Mouse (Mus musculus): ENCODE results near the gene Gm5431. TPM values are rescaled to one million over a fixed set of nuclear protein-coding genes. Genes with fewer than 3 reads are reported as not detected.
A peak's percentile ranks its signal among the peaks of the same experiment; 100 is the strongest.
"Not testable (repeated sequence)": the region's sequence is repeated elsewhere in the genome, so short reads cannot be mapped to it uniquely, and the experiment has no call there.

The Gm5431 gene
- 1 to 10 TPM in 2 of 4 experiments, under 1 TPM in 2; 0.47 to 1.2 (median 0.90) TPM for total RNA-seq (2022)

DNA sequence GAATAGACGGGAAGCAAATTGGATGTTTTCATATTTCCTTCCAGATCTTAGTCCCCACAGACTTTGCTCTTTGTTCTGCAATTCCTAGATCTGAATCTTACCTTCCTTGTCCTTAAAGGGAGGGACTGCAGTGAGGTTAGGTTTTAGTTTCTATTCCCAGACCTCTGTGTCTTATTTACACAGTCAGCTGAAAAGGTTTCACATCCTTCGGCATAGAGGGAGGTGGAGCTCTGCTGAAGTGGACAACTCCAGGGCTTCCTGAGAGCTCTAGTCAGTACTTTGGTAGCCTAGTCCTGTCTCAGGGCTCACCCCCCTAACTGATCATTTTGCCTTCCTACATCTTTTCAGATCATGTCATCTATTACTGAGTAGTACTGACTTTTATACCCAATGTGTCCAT, at the start of gene Gm5431:
Gm5431 (minus strand) TSS at position 194 of the 400 bp plus-strand sequence.
- peak; percentile 41 for DNase-seq (ENCODE audit: low spot score)

DNA sequence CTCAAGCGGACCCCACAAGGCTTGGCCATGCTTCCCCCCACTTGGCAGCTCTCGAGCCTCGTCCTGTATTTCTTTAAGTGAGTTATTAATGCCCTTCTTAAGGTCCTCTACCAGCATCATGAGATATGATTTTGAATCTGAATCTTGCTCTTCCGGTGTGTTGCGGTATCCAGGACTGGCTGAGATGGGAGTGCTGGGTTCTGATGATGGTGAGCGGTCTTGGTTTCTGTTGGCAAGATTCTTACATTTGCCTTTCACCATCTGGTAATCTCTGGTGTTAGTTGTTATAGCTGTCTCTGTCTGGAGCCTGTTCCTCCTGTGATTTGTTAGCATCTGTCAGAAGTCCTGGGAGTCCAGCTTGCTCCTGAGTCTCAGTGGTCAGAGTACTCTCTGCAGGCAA, 44.1 kb upstream of the Gm5431 start, which contains the start of gene Psme2b:
Psme2b (minus strand) TSS at position 101 of the 400 bp plus-strand sequence.
- not testable (repeated sequence) for DNase-seq (ENCODE audit: low spot score)

DNA sequence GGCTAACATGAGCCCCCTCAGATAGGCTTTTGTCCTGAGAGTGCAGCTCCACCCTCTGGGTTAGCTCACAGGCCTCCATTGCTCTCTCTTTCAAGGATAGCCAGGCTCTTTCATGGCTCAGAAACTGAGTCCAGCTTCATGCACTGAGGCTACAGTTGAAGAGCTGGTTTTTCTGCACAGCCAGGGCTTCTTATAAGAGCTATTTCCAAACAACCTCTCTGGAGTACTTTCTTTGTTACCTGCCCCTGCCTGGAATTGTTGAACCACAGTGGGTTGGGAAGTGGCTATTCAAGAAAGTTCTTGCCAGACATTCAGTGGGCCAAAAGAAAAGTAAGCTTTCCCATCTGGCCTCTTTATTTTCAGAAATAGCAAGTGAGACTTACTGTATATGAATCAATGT, 37.3 kb upstream of the Gm5431 start:
- not testable (repeated sequence) for DNase-seq (ENCODE audit: low spot score)

DNA sequence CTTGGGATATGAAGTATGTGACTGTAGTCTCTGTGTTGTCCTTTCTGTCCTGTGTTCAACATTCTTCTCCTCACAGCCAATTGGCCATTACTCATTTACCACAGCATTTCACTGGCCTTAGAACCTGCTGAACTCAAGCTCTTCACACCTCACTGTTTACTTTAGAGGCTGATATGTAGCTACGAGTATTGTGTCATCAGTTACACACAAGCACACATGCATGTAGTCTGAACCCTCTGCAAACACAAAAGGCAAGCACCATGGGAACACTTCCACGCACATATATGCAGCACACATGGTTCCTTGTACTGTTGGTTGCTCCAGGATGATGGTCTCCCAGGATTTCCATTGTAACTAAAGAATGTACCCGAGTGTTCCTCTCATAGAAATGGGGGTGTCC, 33.3 kb upstream of the Gm5431 start:
- not testable (repeated sequence) for DNase-seq (ENCODE audit: low spot score)

DNA sequence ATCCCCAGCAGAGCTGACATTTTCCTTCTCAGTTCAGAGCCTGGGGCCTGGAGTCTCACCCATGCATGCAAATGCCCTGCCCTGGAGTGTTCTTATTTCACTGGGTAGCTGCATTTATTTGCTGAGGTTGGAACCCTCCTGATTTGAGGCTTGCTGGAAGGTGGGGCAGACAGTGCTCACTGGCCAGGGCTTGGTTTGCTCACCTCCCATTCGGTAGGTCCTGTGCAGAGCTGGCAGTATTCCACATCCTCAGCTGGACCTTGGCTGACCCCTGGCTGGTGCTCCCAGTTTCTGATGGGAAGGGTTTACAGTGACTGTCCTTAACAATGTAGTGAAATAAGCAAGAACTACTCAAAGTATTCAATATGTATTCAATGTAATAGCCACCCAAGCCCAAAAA, 31.9 kb upstream of the Gm5431 start:
- not testable (repeated sequence) for DNase-seq (ENCODE audit: low spot score)

DNA sequence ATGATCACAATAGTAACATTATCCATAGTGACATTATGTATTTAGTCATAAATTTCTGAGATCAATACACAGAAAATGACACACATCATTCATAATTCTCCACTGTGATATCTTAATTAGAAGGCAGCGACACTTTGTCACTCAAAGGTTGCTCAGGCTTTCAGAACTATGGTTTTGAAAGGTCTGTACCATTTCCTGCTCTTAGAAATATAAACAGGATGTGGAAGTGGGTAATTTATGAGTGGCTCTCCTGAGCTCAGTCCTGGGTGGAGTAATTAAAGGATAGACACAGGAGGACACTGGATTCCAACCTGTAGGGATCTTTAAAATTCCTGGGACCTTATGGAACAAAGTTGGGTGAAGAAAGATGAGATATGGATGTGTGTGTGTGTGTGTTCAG, 31.4 kb upstream of the Gm5431 start:
- not testable (repeated sequence) for DNase-seq (ENCODE audit: low spot score)

DNA sequence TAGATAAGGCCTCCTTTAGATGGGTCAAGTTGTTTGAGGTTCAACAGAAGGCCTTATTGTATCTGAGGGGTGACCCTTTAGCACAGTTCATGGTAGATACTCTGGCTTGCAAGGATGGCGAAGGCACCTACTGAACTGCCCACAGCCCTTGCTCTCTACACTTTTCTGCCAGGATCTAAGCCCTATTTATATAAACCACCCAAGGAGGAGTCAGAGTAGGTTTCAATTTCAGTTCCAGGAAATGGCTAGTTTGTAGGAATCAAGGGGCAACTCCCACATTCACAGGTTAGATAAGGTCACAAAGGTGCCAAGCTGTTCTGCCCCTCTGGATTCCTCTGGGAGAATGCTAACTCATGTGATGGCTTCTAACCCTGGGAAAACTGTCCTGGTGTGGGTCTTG, 26.1 kb upstream of the Gm5431 start:
- DNase-seq (ENCODE audit: low spot score), result not testable (repeated sequence)

DNA sequence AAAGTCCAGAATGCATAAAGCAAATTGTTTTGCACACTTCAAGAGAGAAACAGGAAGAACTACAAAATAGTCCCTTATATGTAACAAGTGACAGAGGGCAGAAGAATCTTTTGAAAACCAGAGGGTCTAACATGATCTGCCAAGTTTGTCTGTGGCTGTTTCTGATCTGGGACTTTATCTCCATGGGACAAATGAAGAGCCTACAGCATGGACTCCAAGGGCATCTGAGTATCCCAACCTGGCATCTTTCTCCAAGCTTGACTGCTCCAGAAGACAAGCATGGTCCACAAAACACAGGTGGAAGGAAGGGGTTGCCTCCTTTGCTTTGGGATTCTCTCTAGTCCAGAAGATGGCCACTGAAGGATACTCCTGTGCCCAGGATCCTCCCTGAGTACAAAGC, 24.4 kb upstream of the Gm5431 start:
- not testable (repeated sequence) for DNase-seq (ENCODE audit: low spot score)

DNA sequence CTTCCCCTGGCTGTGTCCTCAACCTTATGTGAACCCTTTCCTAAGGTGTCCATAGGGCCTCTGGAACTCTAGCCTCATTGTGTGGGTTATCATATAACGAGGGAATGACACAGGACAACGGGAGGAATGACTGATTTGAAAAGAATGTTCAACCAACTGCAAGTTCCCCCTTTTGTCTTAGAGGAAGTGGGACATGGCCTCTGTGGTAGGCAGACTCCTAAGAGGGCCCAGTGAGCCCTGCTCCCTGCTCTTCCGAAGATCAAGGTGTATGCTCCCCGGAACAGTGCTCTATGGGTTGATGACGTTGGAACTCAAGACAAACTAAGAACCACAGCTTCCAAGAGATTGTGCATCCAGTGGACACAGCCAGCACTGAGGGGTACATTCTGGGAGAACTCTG, 21.8 kb upstream of the Gm5431 start:
- not testable (repeated sequence) for DNase-seq (ENCODE audit: low spot score)

DNA sequence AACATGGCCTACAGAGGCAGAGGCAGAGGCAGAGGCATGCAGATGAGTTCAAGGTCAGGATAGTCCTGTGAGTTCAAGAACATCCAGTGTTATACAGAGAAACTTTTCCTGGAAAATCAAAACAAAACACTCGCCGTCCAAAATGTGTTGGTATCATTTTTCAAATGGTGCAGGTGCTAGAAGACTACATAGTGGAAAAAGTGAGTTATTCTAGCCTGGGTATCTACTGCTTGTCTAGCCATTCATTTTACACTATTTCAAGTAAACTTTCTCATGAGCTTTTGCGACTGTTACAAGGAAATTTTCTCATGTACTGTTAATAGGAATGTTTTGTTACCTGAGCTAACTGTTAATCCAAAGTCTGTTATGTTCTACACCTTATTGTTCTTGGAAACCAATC, 16.4 kb upstream of the Gm5431 start:
- DNase-seq (ENCODE audit: low spot score), result no peak

DNA sequence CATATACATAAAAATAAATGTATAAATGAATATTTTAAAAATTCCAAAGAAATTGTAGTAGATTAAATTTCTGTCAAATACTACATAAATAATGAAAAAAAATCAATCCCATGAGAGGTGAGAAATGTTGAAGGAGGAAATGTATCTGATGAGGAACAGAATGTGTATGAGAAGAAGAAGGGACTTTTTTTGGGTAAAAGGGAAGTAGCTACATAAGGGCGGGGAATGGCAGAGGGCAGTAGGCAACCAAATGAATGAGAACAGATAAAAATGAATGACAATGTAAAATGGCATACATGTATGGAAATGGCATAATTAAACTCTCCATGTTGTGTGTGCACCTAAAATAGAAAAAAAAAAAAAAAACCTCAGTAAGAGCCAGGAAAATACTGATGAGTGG, 11.6 kb upstream of the Gm5431 start:
- DNase-seq (ENCODE audit: low spot score), result no peak

DNA sequence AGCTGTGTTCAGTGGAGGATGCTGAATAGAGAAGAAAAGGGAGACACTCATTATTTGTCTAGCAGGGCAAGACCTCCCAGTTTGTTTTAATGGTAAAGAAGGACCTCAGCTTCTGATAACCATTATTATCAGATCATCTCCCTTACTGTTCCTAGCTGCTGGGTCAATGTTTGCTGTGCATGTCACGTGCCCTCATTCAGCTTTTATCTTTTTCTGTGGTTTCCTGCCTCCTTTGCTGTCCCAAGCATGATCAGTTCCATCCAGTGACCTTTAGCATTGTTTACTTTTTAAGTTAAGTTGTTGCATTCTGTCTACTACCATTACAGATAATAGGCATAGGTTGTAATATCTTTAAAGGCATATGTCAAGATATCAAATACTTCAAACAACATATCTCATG, 6.4 kb upstream of the Gm5431 start:
- no peak for DNase-seq (ENCODE audit: low spot score)

DNA sequence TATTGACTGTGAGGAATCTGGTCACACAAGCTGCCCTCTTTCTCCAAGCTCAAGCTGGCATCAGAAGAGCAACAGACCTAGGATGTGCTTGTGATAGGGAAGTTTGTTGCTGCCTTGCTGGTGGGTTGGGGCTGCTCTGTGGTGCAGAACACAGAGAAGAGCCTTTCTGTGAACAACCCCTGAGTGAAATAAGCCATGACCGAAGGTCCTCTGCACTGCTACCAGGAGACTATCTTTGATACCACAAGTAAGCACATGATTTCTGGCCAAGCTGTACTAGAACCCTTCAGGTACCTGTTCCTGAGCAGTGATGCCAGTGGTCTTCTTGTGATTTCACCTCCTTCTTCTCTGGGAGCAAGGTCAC, 465 bp downstream of the Gm5431 start:
- DNase-seq (ENCODE audit: low spot score), result not testable (repeated sequence)

DNA sequence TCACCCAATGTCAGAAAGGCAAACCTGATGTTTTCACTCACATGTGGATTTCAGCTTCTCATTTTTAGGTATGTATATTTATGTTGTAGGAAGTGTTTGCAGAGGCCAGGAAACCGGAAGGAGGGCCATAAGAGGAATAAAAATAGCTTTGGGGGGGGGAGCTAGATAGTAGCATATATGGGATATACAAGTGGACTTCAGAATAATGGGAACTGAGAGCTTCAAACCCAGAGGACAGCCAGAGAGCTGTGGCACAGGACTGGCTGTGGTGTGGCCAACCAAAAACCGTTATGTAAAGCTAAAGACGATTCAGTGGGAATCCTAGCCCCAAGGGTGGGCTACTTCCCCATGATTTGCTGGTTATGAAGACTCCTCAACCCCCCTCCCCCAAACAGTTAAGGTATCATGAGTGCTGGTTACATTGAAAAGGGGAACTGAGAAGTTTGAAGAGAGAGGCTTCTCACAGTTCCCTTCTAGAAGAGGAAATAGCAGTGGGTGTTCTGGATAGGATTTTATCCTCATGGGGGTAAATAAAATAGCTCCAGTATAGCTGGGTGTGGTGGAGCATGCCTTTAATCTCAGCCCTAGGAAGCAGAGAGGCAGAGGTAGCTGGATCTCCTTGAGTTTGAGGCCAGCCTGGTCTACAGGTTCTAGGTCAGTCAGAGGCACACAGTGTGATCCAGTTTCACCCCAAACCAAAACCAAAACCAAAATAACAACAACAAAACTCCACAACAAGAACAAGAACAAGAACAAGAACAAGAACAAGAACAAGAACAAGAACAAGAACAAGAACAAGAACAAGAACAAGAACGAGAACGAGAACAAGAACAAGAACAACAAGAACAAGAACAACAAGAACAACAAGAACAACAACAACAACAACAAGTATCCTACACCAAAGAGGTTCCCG, 1.1 kb downstream of the Gm5431 start:
- peak; percentile 9 for DNase-seq (ENCODE audit: low spot score)

DNA sequence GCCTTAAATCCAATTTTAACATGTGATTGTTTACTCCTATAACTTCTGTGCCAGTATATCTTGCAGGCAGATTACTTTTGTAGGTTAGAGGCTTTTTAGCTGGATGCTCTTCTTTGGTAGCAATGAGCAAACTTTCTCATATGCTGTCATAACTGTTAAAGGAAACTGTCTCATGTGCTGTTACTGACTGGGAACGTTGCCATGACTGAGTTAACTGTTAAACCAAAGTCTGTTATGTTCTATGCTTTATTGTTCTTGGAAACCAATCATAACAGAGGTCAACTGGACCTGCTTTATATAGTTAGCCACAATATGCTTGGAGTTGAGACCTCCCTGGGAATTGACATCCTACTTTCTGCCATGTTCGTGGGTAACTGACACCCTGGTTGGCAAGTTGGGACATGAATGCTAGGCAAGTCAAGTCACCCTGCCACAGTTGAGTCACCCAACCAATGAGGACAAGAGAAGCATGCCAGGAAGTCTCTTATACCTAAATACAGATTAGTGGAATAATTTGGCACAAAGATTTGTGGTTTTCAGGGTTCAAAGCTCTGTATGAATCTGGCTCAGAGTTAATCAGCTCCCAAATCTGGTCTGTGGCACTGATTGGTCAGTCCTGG, 3.1 kb downstream of the Gm5431 start:
- DNase-seq (ENCODE audit: low spot score), result no peak

DNA sequence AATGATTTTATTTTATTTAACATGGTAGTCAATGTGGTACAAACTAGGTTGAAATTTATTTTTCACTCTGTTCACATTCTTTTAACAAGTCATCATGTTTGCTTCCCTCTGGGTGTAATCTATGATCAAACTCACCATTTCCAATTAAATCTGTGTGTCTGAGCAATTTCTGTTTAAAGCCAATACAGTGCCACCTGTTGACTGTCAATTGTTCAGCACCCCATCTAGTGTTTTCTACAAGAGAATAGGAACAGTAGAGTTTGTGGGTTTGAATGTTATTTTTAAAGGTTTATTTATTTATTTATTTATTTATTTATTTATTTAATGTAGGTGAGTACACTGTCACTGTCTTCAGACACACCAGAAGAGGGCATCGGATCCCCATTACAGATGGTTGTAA, 25.3 kb downstream of the Gm5431 start:
- DNase-seq (ENCODE audit: low spot score), result no peak

DNA sequence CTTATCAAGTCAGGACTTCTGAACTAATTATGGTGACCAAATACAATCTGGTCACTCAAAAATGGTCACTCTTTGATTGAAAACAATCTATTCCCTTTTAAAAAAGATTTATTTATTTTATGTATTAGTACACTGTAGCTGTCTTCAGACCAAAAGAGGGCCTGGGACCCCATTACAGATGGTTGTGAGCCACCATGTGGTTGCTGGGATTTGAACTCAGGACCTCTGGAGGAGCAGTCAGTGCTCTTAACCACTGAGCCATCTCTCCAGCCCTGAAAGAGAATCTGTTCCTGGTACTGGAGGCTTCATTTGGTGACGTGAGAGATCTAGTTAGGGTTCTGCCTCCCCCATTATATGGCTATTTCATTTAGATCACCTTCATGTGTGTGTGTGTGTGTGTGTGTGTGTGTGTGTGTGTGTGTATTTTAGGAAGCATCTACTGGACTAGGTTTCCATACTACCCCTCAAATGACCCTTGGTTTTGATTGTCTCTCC, 26.6 kb downstream of the Gm5431 start:
- DNase-seq (ENCODE audit: low spot score), result not testable (repeated sequence)

DNA sequence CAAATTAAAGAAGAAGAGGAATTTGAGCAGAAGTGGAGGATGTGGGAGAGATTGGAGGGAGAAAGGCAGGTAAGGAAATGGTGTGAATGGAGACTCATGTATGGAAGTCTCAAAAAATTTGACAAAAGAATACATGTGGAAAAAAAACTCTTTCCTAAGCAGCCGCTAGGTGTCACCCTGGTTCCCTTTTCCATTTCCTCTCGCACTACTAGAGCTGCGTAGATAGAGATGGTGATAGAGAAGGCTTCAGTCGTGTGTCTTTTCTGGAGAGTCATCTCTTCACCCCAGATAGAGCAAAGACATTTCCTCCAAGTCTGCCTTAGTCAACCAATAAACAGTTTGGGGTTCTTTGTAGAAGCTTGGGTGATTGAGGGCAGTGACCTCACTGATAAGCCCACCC, 27.5 kb downstream of the Gm5431 start:
- DNase-seq (ENCODE audit: low spot score), result no peak

DNA sequence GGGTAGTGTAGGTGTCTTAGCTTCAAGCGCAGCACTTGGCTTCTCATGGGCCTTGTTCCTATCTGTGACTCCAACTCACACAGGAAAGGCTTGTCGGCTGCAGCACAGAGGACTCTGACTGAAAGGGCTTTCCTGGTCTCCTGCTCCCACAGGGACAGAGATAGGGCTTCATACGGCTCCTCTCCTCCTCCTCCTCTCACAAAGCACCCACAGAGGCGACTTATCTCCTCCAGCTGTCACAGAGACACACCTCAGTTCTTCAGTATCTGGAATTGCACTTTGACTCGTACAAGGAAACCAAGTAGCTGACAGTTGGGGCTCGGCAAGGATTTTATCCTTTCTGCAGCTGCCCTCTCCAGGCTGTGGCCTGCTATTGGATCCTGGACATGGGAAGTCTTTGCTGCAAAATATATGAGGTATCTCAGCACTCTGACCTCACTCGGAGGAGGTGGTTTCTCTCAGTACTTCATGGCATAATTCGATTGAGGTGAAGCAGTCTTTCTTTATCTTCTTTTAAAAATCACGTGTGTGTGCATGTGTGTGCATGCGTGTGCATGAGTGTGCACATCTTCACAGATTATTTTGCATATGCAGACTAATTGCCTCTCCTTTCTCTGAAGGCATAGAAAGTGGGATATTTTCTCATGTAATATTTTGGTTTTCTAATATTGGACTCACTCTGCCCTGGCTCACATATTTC, 28.3 kb downstream of the Gm5431 start:
- no peak for DNase-seq (ENCODE audit: low spot score)

DNA sequence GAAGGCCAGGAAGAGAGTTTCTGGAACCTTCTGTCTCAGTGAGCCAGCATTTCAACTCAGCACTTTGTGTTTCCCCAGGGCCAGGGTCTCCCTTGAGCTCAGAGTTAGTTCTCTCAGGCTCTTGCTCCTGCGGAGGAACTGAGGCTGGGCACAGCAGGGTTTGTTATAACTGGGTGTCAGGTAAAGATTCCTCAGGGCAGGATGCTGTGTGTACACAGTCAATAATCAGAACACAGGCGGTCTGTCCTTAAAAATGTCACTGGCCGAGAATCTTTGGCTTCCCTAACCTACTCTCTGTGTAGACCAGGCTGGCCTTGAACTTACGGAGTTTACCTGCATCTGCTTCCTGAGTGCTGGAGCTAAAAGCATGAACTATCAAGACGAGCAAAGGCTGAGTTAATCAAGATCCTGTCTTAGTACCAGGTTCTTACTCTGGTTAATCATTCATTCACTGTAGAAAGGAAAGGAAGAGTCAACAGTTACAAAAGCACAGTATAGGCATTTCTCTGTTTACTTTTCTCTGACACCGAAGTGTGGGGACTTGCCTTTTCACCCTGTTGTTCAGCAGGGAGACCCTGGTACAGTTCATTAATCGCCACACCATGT, 29.2 kb downstream of the Gm5431 start:
- no peak for DNase-seq (ENCODE audit: low spot score)

DNA sequence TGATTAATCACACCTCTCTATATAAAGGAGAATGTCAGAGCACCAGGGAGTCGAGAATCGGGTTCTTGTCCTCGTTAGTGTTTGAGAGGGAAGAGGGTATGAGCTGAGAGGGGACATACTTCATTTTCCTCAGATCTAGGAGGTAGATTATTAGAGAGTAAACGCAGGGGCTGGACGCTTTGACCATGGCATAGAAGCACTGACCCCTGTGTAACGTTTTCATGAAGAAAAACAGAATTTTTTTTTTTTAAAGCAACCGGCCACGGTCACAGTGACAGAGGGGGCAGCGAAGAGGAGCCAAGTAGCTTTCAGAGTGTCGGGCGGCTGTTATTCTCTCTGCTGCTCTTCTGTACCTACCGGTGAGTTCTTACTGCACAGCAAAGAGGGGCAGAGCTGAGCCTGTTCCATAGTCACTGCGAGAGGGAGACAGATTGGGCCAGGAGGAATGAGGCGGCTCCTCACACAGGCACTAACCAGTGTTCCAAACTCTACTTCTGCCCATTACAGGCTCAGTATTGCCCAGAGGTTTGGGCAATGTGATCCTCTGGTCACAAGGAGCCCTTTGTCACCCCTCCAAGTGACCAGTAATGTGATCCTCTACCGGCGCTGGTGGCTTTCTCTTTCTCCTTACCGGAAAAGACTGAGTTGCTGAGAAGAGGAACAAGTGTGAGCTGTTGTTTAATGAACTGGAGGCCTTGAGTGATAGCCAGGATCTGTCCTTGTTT, 30.0 kb downstream of the Gm5431 start:
- no peak for DNase-seq (ENCODE audit: low spot score)
